Mouse (Mus musculus) heart, postnatal 36 days (tissue): ENCODE data around the gene Wbp1l. TPM values are rescaled to one million over a fixed set of nuclear protein-coding genes. Genes with fewer than 3 reads are reported as not detected.

Source experiments
- DNase-seq, 2 experiments: peaks; one replicate each; pipeline ENCODE4 v3.0.0; 2021 to 2022
- intact Hi-C: fragments of 180-260 bp; cut with DNase I; formaldehyde crosslinking; loops from one replicate; pipeline ENCODE4 v1.15.1; 2025
- total RNA-seq, 2 experiments: library from RNA; stranded (reverse); gene quantifications; 2 replicates each; pipeline ENCODE4 v1.2.3; 2021

Gene Wbp1l
- total RNA-seq, 2 experiments from 2014 or later: 51.2 to 59.1 TPM

DNA sequence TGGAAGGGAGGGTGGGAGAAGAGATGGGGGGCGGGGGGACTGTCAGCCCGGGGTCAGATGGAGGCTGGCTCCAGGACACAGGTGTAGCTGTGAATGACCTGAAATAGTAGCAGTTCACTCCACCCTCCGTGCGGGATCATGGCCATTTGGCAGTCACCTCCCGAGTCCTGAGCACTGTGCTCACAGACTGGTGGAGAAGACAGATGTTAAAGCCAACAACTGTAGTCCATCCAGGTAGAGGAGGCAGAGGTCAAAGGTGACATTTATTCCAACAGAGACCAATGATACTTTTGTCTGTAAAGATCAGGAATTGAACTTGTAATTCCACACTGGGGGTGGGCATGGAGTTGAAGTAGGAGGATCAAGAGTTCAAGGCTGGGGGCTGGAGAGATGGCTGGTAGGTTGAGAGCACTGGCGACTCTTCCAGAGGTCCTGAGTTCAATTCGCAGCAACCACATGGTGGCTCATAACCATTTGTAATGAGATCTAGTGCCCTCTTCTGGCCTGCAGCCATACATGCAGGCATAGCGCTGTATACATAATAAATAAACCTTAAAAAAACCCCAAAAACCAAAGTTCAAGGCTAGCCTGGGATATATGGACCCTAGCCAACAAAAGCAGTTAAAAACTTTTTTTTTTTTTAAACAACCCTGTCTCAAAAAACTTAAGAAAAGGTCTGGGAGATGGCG is 6.0 kb upstream of the Wbp1l start:
- intact Hi-C loops: no loop called here
- no peak for DNase-seq

- intact Hi-C loops: loop anchor here (2.0 kb wide), 2 partner anchors 25 to 47 kb away; no protein-coding TSS in a partner anchor
- DNase-seq: no peak
Measured at GRCm38 (mm10) chr19:46598187-46598586, 697 bp upstream of the Wbp1l start.

- DNase-seq: peak in 1 of 2 experiments; percentile 46
- intact Hi-C loops: loop anchor here (2.0 kb wide), 2 partner anchors 23 to 45 kb away; no protein-coding TSS in a partner anchor
Measured at GRCm38 (mm10) chr19:46599375-46600256, 732 bp downstream of the Wbp1l start.

- intact Hi-C loops: no loop called here
- DNase-seq: no peak
Measured at GRCm38 (mm10) chr19:46600371-46600770, 1.5 kb downstream of the Wbp1l start.

DNA sequence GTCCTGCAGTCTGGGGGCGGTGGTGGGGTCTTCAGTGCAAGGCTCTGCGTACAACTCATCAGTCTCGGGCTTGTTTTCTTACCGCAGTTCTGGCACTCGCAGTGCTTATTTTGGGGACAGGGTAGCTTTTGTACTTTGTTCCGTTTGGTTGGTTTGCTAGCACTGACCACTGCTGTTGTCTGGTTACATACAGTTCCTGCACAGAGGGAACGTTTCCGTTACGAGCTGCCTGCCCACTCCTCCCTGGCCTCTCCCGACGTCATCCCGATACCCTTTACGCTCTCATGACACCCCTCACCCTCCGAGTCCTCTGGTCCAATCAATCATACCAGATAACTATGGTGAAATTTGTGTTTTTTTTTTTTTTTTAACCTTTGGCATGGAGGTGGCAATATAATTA is 2.6 kb downstream of the Wbp1l start:
- DNase-seq: no peak
- intact Hi-C loops: no loop called here

DNA sequence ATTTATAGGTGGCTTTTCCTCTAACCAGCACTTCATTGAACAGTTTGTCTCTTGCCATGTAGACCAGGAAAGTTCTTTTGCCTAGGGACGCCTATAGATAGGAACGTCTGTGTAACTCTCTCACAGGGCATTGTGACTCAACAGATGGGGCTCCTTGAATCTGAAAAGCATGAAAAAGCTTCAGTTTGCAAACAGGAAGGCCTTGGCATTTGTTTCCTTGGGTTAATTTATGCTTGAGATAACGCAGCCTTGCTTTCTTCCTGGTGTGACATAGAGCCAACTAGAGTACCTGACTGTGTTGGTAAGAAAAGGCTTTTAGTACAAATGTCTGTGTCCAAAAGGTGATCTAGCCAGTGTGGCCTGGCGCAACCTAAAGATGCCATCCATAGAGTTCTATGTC is 3.5 kb downstream of the Wbp1l start:
- intact Hi-C loops: no loop called here

GRCm38 (mm10) chr19:46606718-46607117 is 7.8 kb downstream of the Wbp1l start:
- DNase-seq: no peak
- intact Hi-C loops: no loop called here

More for the DNA sequence above, 3.5 kb downstream of the Wbp1l start:
- no peak for DNase-seq

DNA sequence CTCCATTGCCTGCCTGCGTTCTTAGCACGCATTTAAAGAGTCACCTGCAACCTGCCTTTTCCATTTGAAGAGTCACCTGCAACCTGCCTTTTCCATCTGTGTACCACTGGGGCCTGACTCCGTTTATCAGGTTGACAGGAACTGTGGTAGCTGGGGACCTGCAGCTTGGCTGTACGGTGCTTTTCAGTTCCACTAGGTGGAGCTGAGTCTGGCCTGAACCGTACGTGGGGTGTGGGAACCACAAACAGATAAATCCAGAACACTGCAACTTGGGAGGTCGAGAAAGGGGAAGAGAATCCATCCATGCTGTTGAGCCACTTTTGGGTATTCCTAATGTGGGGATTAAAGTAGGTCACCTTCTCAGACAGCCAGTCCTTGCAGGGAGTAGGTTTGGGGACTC is 8.5 kb downstream of the Wbp1l start:
- peak in 1 of 2 experiments; percentile 55 for DNase-seq
- intact Hi-C loops: no loop called here

DNA sequence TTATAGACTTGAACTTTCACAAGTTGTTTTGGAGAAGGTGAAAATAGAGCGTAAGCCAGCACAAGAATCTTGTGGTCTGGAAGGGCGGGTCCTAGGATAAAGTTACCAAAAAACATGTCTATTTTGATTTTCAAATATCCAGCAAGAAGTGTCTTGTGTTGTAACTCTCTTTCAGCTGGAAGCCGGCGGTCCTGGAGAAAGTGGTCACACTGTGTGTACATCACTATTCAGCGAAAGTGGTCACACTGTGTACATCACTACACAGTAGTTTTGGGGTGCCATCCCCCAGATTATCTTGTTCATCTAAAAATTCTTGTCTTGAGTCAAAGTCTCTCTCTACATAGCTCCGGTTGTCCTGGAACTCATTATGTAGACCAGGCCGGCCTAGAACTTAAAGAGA is 9.3 kb downstream of the Wbp1l start:
- intact Hi-C loops: no loop called here
- DNase-seq: no peak

DNA sequence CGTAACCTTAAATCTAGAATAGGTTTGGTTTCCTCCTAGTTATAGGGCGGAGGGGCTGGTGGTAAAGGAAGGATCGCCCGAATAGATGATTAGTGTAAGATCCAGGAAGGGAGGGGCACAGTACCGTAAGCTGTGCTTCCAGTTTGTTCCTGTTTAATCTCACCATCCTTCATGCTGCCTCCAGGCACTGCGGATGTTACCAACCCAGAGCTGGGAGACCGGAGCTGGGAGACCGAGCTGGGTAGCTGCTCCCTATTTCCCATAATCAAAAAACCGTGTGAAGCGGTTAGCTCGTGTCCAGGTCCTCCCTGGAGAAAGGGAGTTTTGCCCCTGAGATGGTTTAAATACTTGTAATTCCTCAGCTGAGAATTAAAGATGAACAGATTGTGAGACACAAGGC is 17.5 kb downstream of the Wbp1l start:
- DNase-seq: no peak
- intact Hi-C loops: no loop called here

DNA sequence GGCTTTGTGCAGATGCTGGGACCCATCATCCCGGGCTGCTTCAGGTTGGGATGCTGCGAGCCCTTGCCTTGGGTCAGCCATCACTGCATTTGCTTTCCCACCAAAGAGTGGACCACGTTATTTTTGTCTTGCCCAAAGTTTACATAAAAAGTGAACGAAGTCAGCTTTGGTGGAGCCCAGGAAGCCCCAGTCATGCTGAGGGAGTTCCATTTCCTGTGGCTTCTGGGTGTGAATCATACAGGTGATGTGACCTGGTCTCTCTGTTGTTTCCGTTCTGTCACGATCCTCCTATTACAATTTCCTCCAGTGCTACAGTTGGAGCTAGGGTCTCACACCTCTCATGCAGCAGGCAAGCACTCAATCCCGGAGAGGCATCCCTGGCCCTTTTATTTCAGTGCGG is 18.5 kb downstream of the Wbp1l start:
- intact Hi-C loops: no loop called here
- no peak for DNase-seq

- intact Hi-C loops: no loop called here
- DNase-seq: no peak
Measured at GRCm38 (mm10) chr19:46618322-46618721, 19.4 kb downstream of the Wbp1l start.

GRCm38 (mm10) chr19:46619001-46619400 is 20.1 kb downstream of the Wbp1l start:
- intact Hi-C loops: no loop called here
- no peak for DNase-seq

DNA sequence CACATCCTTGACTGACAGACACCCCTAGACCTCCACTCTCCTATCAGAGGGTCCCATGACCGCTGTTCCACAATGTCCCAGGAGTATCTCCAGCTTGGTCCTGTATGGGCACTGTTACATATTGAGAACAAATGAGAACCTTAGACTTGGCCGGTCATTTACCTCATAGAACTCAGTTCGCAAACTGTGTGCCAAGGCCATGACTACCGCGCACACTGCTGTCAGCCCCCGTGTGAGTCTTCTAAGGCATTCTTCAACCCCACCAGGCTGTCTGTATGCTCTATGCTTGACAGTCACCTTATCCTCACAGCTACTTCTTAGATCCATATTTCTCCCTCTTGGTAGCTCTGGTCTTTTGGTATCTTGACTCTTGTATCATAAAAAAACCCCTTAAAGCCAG is 20.6 kb downstream of the Wbp1l start:
- intact Hi-C loops: no loop called here

DNA sequence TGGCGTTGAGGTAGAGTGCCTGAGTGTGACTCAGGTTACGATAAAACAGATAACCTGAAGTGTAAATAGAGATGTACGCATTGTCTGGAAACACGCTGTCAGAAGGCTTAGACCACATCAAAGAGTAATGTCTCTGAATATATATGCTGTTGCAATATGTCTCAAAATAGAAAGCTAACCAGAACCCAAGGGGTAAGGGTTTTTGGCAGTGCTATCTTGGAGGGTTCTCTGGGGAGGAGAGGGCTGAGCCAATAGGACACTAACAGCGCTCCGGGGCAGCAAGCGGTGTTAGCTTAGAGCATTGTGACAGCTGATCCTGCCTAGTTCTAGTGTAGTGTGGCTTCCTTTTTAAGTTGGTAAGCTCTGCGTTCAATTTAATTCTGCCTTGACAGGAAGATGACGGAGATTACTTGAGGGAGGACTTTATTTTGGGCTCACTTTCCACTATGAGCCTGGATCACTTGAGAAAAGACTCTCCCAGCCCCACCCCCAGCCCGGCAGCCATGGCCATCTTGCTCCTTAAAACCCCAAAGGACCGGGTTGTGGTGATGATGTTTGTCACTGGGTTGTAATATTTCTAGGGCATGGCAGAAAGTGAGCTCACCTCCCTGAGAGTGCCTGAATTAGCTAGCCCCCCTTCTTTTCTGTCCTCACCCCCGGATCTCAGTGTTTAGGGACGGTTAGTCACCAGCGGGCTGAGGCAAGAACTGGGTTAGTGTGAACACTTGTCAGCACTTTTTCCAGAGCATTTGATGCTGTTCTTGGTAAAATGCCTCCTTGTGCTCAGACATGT is 21.3 kb downstream of the Wbp1l start:
- intact Hi-C loops: no loop called here

More for the DNA sequence above, 20.6 kb downstream of the Wbp1l start:
- DNase-seq: no peak

GRCm38 (mm10) chr19:46621236-46622183 is 22.6 kb downstream of the Wbp1l start:
- no peak for DNase-seq
- intact Hi-C loops: loop anchor here (2.0 kb wide), 1 partner anchor 23 kb away; the partner anchor contains the start of gene Wbp1l

More for the DNA sequence above, 21.3 kb downstream of the Wbp1l start:
- no peak for DNase-seq

- intact Hi-C loops: loop anchor here (1.0 to 2.0 kb wide), 2 partner anchors 23 to 24 kb away; partner anchors contain the start of gene Wbp1l
- DNase-seq: no peak
Measured at GRCm38 (mm10) chr19:46622659-46623193, 23.8 kb downstream of the Wbp1l start.

GRCm38 (mm10) chr19:46623194-46623667 is 24.3 kb downstream of the Wbp1l start:
- intact Hi-C loops: loop anchor here (1.0 to 2.0 kb wide), 2 partner anchors 22 to 24 kb away; partner anchors contain the start of gene Wbp1l
- peak in 1 of 2 experiments; percentile 63 for DNase-seq
